Mouse (Mus musculus): ENCODE data around the gene Miga1.
"Not testable (repeated sequence)": the region's sequence is repeated elsewhere in the genome, so short reads cannot be mapped to it uniquely, and the experiment has no call there.

DNA sequence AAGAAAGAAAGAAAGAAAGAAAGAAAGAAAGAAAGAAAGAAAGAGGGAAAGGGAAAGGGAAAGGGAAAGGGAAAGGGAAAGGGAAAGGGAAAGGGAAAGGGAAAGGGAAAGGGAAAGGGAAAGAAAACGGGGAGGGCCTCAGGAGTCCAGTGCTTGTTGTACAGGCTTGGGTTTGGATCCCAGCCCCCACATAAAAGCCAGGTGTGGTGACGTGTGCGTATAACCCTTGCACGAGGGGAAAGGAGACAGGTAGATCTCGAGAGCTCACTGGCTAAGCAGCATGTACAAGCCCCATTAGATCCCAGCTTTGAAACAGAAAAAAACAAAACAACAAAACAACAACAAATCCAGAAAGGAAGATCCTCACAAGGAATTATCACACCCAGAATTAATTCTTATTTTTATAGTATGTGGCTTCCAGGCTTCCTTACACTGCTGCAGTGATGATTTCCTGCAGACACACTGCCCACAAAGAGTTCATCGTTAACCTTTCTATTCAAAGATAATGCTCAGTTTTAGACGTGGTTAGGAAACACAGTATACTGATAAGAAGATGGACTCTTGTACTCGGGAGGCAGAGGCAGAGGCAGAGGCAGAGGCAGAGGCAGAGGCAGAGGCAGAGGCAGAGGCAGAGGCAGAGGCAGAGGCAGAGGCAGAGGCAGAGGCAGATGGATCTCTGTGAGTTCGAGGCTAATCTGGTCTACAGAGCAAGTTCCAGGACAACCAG is 23.6 kb downstream of the Miga1 start:
- TF ChIP-seq HCFC1 (IDR thresholded peaks at IDR 0.05; ENCODE audit: borderline replicate concordance, insufficient read depth, low read length); ZC3H11A (IDR thresholded peaks at IDR 0.05; ENCODE audit: borderline replicate concordance, low read depth, low read length); CHD2 (IDR thresholded peaks at IDR 0.05; ENCODE audit: low read depth, low read length): not testable (repeated sequence)

Measured in ES-E14 (cell line).